Comparison of ENCODE assay signal across 15 mouse cellular contexts in genomic region chr11:108101280-108101950, GRCm38 (mm10).
A peak's percentile ranks its signal among the peaks of the same experiment; 100 is the strongest.
DNase-seq lines count a peak whose midpoint lies in the region; ATAC-seq and TF ChIP-seq lines count a peak whose summit lies in the region.
"Had no signal": no experiment of that assay in that cellular context is flagged by ENCODE, and none has a peak within 500 bp of the region (broad histone marks: within the 10 kb centered on the region; RNA-seq: fewer than 3 reads in every experiment).

No protein-coding gene starts in this region.

- no peak for TF ChIP-seq CTCF in kidney, adult 2 months (conservative IDR thresholded peaks at IDR 0.05; ENCODE audit: insufficient read depth, insufficient read length, low read depth, low read length)
- TF ChIP-seq CTCF in stomach, postnatal 0 days (IDR thresholded peaks at IDR 0.05; ENCODE audit: low read depth): peak; percentile 22; the same call in 1 of the 2 replicates

- H3K27me3 ChIP-seq in kidney, embryonic 16.5 days (ENCODE audit: insufficient read depth, low read length): no peaks in the 10 kb centered on the region
- H3K27me3 ChIP-seq in kidney, adult 2 months (replicated peaks; ENCODE audit: control insufficient read depth, insufficient read depth, low read length): no peaks in the 10 kb centered on the region
- H3K27me3 ChIP-seq in stomach, postnatal 0 days (ENCODE audit: control insufficient read depth, insufficient read depth, low read length): no peaks in the 10 kb centered on the region
- H3K27me3 ChIP-seq: heart, embryonic 12.5 days; hindbrain, embryonic 13.5 days; limb, embryonic 13.5 days had no signal

- H3K9me3 ChIP-seq in kidney, embryonic 16.5 days (ENCODE audit: low read length): peaks cover 7% of the 10 kb centered on the region; the same call in 1 of the 2 replicates
- no peaks in the 10 kb centered on the region for H3K9me3 ChIP-seq in stomach, postnatal 0 days (ENCODE audit: control insufficient read depth, low read length)
- H3K9me3 ChIP-seq: hindbrain, embryonic 13.5 days; limb, embryonic 13.5 days had no signal

- H3K4me1 ChIP-seq in kidney, embryonic 16.5 days (ENCODE audit: insufficient read depth, low read length): 0 out of 2 replicates have a peak, but pooled peaks cover 6% of the 10 kb centered on the region
- no peaks in the 10 kb centered on the region for H3K4me1 ChIP-seq in kidney, adult 2 months (ENCODE audit: control insufficient read depth, insufficient read depth, low read length)
- H3K4me1 ChIP-seq in stomach, postnatal 0 days (replicated peaks; ENCODE audit: control insufficient read depth, insufficient read depth): no peaks in the 10 kb centered on the region
- H3K4me1 ChIP-seq: hindbrain, embryonic 13.5 days; limb, embryonic 13.5 days had no signal

- no peak for TF ChIP-seq EP300 in stomach, postnatal 0 days (optimal IDR thresholded peaks at IDR 0.05)

- no peaks in the 10 kb centered on the region for H3K36me3 ChIP-seq in kidney, embryonic 16.5 days (ENCODE audit: insufficient read depth, low read length)
- H3K36me3 ChIP-seq in kidney, adult 2 months (ENCODE audit: control insufficient read depth, insufficient read depth, low read length): no peaks in the 10 kb centered on the region
- H3K36me3 ChIP-seq in stomach, postnatal 0 days (ENCODE audit: control insufficient read depth, insufficient read depth, low read length): no peaks in the 10 kb centered on the region
- H3K36me3 ChIP-seq: heart, embryonic 12.5 days; hindbrain, embryonic 13.5 days; limb, embryonic 13.5 days had no signal

- no peak overlapping the region for H3K4me2 ChIP-seq in kidney, embryonic 16.5 days (replicated peaks; ENCODE audit: low read depth, low read length)
- H3K4me2 ChIP-seq in stomach, postnatal 0 days (replicated peaks; ENCODE audit: low read depth): no peak overlapping the region
- H3K4me2 ChIP-seq: heart, embryonic 12.5 days; hindbrain, embryonic 13.5 days; limb, embryonic 13.5 days had no signal

- H3K9ac ChIP-seq in kidney, embryonic 16.5 days (replicated peaks; ENCODE audit: low read length): no peak overlapping the region
- no peak overlapping the region for H3K9ac ChIP-seq in stomach, postnatal 0 days (ENCODE audit: low read length)
- H3K9ac ChIP-seq: heart, embryonic 12.5 days; hindbrain, embryonic 13.5 days; limb, embryonic 13.5 days had no signal

- H3K4me3 ChIP-seq in kidney, embryonic 16.5 days (ENCODE audit: low read length): no peak overlapping the region
- no peak overlapping the region for H3K4me3 ChIP-seq in kidney, adult 2 months (ENCODE audit: insufficient read depth, low read depth, low read length)
- H3K4me3 ChIP-seq in stomach, postnatal 0 days (ENCODE audit: low read depth, low read length): no peak overlapping the region
- H3K4me3 ChIP-seq: heart, embryonic 12.5 days; hindbrain, embryonic 13.5 days; limb, embryonic 13.5 days had no signal

- no peak for DNase-seq in kidney, adult 2 months
- DNase-seq in testis, postnatal 14 days (ENCODE audit: low spot score): peak; percentile 66
- DNase-seq in testis, postnatal 10 days (ENCODE audit: low spot score): no peak
- peak; percentile 61 for DNase-seq in brain, adult 2 months (ENCODE audit: low read depth, low spot score)
- peak; percentile 60 for DNase-seq in stomach, postnatal 0 days (ENCODE audit: low spot score)
- DNase-seq in cerebellum, postnatal 10 days: no peak
- DNase-seq in T-cell, adult 2 months (ENCODE audit: low spot score): no peak
- DNase-seq: cerebellum, adult 9-10 months; gastrocnemius, postnatal 10 days; layer of hippocampus, postnatal 36 days had no signal

- no peak overlapping the region for H3K27ac ChIP-seq in kidney, embryonic 16.5 days (ENCODE audit: low read length)
- H3K27ac ChIP-seq in kidney, adult 2 months (ENCODE audit: insufficient read depth, low read depth, low read length): no peak overlapping the region
- no peak overlapping the region for H3K27ac ChIP-seq in stomach, postnatal 0 days (replicated peaks)
- H3K27ac ChIP-seq: hindbrain, embryonic 13.5 days; limb, embryonic 13.5 days had no signal

- no peak for TF ChIP-seq POLR2A in kidney, adult 2 months (IDR thresholded peaks at IDR 0.05; ENCODE audit: low read depth, low read length)

- ATAC-seq in kidney, embryonic 16.5 days (ENCODE audit: low FRiP score, low TSS enrichment): 0 out of 2 replicates have a peak, but pooled peaks have one; percentile 39
- peak; percentile 91 for ATAC-seq in stomach, postnatal 0 days (ENCODE audit: low FRiP score, low TSS enrichment)
- ATAC-seq: activated CD4-positive, CD25-positive, alpha-beta regulatory T cell, adult 4 months had no signal

- 63% methylated on average over 8 of the region's 8 CpGs for WGBS in kidney, embryonic 16.5 days
- WGBS in kidney, adult 2 months: 68% methylated on average over 8 of the region's 8 CpGs
- WGBS in stomach, postnatal 0 days: 39% methylated on average over 8 of the region's 8 CpGs

Comparison
In these comparisons a context has a peak if more than half of its experiments do, and no peak if none do; other contexts are left out.
1. DNase-seq: peak in testis, postnatal 14 days (single experiment), brain, adult 2 months (single experiment) and stomach, postnatal 0 days (single experiment); none in kidney, adult 2 months (single experiment), testis, postnatal 10 days (single experiment), cerebellum, postnatal 10 days (0 of 2) and T-cell, adult 2 months (single experiment).